Mouse (Mus musculus) olfactory bulb, adult 2 months (tissue): ENCODE data around the gene 9430007A20Rik.

ENCODE experiments used
- CTCF ChIP-seq: fragments of 200-500 bp; IDR thresholded peaks from 2 replicates; pipeline ENCODE4 v1.5.1; 2012; ENCODE audit warnings: low read depth, mild to moderate bottlenecking, low read length, moderate library complexity; ENCODE audit not compliant: insufficient read depth
- POLR2A ChIP-seq: fragments of 200-500 bp; IDR thresholded peaks from 2 replicates; pipeline ENCODE4 v1.6.1; 2012; ENCODE audit warnings: mild to moderate bottlenecking, low read depth, low read length, moderate library complexity; ENCODE audit not compliant: insufficient read depth

DNA sequence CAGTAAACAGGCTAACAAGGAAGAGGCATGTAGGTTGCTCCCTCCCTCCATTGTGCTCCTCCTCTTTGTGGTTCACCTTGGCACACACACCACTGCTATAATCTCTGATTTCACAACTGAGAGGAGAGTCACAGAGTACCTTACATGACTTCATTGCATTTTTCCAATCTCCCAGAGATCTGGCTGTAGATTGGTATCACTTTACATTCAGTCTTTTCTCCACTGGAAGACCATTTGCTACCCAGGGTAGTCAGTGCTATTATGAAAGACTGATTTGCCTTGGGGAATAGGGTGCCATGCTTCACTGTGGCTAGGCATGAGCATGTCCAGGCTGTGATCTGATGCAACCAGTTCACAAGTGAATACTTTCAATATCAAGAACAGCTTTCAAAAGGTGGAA is 26.3 kb upstream of the 9430007A20Rik start:
- TF ChIP-seq POLR2A, result no peak
- TF ChIP-seq CTCF, result no peak
